Mouse (Mus musculus) kidney, adult 11 months (tissue): ENCODE results near the gene Pcdh15.

Experiments
- DNase-seq: peaks from one replicate; pipeline ENCODE4 v3.0.0; 2022

Gene Pcdh15

GRCm38 (mm10) chr10:74023091-74023490, 923.9 kb downstream of the Pcdh15 start:
- no peak for DNase-seq

DNA sequence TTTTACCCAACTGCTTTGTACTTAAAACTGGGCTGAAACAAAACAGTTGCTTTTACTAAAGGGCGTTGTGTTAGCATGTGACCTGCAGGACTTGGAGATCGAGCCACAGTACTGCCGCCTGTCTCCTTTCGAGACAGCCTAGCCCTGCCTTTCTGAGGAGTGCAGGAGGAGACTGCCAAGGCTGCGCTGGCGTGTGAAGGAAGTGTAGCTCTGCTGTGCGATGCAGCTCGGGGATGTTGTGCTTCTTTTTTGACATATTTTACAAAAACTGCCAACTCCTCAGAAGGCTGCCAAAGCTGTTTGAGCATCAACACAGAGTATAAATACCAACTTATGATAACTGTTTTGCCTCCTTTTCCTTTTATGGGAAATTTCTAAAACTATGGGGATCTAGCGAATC, 953.9 kb downstream of the Pcdh15 start:
- DNase-seq, result no peak

DNA sequence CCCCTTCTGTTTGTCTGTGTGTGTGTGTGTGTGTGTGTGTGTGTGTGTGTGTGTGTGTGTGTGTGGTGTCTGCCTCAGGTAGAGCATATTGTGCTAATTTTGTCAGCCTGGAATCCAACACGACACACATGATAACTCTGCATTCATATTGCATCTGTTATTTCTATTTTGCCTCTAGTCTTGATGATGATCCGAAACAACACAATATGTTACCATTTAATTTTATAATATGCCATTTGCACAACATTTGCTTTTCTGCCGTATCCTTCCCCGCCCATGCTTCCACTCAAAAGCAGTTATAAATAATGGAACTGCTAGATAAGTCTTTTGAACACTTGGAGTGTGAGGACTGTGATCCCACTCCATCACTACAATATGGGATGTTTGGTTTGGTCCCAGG, 987.5 kb downstream of the Pcdh15 start:
- DNase-seq, result no peak

- no peak for DNase-seq
Measured at GRCm38 (mm10) chr10:74098296-74098695, 999.2 kb downstream of the Pcdh15 start.

DNA sequence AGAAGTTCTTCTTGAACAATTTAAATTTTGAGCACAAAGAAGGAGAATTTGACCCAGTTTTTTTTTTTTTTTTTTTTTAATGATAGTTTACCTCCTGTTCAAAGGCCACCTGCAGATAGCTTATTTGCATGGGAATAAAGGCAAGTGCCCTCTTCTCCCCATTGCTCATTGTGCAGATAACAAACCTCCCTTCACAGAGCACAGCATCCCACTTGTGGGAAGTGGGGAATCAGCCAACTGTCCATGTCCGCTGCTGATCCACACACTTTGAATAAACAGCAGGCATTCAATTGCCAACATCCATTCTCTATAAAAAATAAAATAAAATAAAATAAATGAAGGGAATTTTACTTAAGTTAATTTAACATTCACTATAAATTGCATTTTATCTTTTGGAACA, 1015.0 kb downstream of the Pcdh15 start:
- DNase-seq, result no peak

DNA sequence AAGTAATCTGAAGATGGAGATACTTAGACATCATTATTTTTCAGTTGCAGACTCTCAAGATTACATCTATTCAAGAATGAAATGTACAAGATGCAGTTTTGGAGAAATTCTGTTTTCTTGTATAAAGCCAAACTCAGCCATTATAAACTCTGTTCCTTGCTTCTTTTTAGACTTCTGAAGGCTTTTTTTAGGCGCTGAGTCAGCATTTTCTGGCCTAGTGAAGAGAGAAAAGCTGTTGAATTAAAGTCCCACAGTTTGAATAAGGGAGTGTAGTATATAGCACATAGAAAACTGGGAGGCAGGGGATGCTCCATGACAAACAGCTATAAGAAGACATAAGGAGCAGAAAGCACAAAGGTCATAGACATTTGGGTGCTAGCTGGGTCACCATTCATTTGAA, 1017.7 kb downstream of the Pcdh15 start:
- DNase-seq, result no peak

DNA sequence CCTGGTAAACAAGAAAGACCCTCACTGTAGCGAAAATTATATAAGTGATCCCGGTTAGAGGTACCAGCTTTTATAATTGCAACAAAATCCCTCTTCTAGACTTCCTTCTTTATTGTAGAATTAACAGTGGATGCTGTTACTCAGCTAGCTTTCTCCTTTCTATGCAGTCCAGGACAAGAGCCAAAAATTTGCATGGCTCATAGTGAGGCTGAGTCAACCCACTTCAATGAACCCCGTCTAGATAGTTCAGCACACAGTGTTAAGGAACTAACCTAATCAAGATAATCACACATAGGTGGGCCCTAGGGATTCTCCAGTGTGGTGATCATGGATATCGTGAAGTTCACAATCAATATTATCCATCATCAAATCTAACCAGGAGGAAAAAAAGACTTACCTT, 1024.3 kb downstream of the Pcdh15 start:
- no peak for DNase-seq

- no peak for DNase-seq
Measured at GRCm38 (mm10) chr10:74129192-74129591, 1030.0 kb downstream of the Pcdh15 start.

DNA sequence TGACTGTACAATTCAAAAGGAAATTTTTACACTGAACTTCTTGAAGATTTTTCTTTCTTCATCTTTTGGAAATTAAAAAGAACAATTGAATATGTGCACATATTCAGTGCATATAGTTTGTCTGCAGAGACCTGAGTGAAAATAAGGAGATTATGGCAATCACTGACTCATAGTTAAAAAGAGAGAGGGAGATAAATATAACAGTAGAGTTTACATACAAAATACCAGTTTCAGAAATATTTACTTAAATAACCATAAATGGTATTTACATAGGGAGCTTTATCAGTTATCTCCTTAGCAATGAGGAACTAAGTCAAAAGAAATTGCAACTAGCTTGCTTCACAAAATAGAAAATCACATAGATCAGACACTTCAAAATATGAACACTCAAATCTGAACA, 1030.5 kb downstream of the Pcdh15 start:
- no peak for DNase-seq

DNA sequence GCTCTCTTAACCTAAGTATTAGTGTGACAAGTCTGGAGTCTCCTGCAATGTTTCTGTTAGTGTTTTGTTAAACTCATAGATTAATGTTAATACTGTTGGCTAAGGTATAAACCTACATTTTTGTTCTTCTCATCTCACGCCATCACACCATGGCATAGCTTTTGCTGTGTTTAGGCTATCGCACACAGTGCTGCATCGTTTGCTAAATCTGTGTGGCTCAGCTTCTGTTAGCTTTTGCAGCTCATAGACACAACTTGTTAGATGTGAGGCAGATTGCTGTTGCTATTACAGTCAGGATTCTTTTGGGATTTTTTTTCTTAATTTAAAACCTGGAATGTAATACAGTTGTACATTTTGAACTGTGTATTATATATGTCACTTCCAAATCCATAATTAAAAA, 1031.7 kb downstream of the Pcdh15 start:
- DNase-seq, result no peak

- DNase-seq, result no peak
Measured at GRCm38 (mm10) chr10:74147966-74148365, 1048.8 kb downstream of the Pcdh15 start.

GRCm38 (mm10) chr10:74181921-74182320, 1082.8 kb downstream of the Pcdh15 start:
- no peak for DNase-seq

DNA sequence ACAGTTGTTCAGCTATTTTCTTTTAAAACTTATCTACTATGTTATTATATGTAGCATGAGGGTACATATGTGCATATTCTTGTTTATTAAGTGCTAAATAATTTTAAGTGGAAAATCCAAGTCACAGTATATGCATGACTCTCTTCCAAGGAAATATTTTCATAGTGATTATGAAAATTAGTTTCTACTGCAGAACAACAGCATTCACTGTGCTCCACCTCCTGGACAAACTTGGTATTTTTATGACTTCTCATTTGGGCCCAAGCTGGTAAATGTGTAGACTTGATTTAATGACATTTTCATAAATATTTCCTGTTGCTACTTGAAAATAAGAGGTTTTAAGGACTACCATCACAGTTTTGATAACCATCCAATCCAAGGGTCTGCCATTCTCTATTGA, 1104.5 kb downstream of the Pcdh15 start:
- DNase-seq, result no peak

DNA sequence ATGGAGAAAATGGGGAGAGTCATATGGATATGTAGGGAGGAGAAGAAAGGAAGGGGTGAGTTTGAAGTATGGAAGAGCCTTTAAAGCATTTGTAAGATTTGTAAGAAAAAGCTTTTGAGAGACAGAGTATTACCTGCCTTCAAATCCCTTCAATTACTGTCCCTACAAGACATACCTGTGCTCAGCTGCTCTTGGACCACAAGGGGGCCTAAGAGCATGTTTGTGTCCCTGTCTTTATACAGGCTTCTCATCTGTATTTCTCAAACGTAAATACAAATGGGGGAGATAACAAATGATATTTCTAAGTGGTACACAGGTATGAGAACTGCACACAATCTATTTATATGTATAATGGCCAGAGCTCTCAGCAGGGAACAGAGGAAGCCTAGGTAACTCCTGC, 1118.1 kb downstream of the Pcdh15 start:
- no peak for DNase-seq

DNA sequence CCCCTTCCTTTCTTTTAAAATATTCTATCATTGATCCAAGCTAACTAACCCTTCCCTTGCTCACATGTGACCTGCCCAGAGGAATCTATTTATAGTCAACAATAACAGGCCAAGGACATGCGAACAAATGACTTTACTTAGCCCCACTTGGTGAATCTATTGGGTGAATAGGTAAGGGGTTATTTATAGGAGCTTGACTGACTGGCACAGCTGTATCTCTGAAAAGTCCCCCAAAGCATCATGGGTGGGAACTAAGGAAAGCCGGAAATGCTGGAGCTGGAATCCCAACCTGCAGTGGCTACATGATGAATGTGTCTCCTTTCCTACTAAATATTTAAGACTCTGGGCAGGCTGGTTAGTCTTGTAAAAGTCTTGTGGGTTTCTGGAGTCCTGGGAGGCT, 1121.3 kb downstream of the Pcdh15 start:
- DNase-seq, result no peak

DNA sequence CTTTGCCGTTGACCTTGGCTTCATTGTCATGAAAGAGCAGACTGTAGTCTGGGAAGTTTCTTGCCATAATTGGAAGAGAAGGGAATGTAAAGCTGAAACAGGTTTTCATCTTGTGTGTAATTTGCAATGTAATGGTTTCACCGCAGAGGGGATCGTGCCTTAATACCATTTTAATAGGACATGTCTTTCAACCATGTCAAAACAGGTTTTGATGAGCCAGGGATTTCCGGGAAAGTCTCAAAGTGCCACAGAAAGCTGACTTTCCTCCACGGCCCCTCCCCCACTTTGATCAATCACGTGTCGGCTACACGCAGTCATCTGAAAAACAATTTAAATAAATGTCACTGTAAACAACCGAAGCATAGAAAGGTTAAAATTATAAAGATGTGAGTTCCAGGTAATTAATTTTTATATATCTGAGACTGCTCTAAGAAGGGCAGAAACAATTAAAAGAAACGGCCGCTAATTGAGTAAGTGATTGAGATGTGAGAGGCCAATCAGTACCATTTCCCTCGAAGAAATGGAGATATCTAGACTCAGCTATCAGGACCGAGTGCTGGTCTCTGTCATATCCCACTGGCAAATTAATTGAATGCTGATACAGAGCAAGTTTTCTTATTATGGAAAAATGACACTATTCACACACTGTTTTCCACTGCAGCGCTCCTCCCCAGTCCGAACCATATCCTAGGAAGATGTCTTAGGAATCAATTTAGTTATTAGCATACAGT, 1158.7 kb downstream of the Pcdh15 start:
- DNase-seq, result no peak

GRCm38 (mm10) chr10:74258639-74259038, 1159.5 kb downstream of the Pcdh15 start:
- no peak for DNase-seq

GRCm38 (mm10) chr10:74269637-74270269, 1170.6 kb downstream of the Pcdh15 start:
- no peak for DNase-seq

- DNase-seq, result no peak
Measured at GRCm38 (mm10) chr10:74270894-74271293, 1171.8 kb downstream of the Pcdh15 start.

DNA sequence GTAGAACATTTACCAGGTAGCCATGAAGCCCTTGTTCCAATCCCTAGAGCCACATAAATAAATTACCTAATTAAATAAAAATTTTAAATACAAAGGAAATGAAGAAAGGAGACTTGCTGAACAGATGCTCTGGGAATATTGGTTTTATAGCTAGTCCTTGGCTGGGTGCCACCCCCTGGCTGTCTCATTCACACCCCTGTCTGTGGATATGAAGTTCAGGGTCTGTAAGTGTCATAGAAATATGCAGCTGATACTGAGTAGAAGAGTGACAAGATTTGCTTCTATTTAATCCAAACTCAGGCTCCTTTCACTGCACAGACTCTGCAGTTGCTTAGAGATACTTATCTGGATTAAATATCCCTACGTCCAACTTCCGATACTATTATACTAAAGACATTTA, 1205.0 kb downstream of the Pcdh15 start:
- DNase-seq, result no peak

- no peak for DNase-seq
Measured at GRCm38 (mm10) chr10:74305439-74306158, 1206.5 kb downstream of the Pcdh15 start.

- DNase-seq, result no peak
Measured at GRCm38 (mm10) chr10:74307035-74307434, 1207.9 kb downstream of the Pcdh15 start.

DNA sequence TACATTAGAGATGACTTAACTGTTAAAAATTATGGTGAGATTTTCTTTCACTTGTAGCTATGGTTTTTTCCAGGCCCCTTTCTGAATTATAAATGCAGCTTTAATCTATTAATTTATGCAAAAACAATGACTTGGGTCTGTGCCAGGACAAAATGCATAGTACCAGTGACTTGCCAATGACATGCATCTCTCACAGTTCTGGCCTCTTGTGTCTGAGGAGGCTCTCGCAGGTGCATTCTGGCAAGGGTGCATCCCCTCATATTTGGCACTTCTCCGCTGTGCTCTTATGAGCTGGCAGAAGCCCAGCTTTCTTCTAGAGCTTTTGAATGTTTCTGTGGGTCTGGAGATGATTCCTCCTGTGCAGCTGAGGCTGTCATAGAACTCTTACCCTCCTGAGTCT, 1216.9 kb downstream of the Pcdh15 start:
- DNase-seq, result no peak

DNA sequence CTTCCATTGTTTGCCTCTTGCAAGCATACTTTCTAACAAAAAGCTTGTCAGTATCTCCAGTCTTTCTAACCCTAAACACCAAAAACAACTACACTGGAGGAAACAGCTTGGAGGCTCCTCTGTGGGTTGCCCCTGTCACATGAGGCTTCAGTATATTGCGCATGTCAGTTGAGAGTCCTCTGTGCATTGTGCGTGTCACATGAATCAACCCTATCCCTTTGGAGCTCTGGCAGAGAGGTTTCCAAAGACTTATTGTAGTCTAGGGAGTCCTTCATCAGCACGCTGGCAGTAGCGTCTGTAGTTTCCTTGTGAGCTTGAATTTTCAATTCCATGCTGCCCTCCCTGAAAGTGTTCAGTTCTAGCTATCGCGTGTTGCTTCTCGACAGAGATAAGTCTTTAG, 1236.3 kb downstream of the Pcdh15 start:
- no peak for DNase-seq
